Mouse (Mus musculus): ENCODE results near the gene Gm20431. TPM values are rescaled to one million over a fixed set of nuclear protein-coding genes. Genes with fewer than 3 reads are reported as not detected.

Gm20431 gene
- polyA plus RNA-seq, 1 experiment from 2014 or later = 2.0 TPM

DNA sequence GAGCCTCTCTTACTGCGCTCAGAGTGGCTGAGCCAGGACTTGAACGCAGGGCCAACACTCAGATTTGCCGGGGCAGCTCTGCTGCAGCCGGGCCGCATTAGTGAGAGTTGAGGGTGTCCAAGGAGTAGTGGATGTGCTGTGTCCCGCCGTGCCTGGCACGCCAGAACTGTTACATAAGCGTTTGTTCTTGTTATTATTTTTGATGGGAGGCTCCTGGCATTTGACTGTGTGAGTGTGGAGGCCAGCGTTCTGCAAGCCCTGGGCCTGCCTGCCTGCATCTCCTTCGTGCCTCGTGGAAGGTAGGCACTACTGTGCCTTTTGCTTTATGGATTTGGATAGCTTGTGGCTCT, 29.6 kb upstream of the Gm20431 start:
- Histone ChIP-seq H3K27ac (ENCODE audit: low read length) (peak overlapping the region; percentile 27; the same call in 1 of the 2 replicates), H3K4me3 (ENCODE audit: low read length) (peak overlapping the region; percentile 85), H3K4me2 (ENCODE audit: low read depth, low read length) (peak overlapping the region; percentile 87), H3K27me3 (replicated peaks; ENCODE audit: control insufficient read depth, insufficient read depth, low read length) (no peaks in the 10 kb centered on the region), H3K36me3 (ENCODE audit: control insufficient read depth, insufficient read depth, low read length) (peaks cover 4% of the 10 kb centered on the region; the same call in 1 of the 2 replicates), H3K9me3 (ENCODE audit: control insufficient read depth, low read length) (no peaks in the 10 kb centered on the region; the same call in 1 of the 2 replicates), H3K9ac (ENCODE audit: low read depth, low read length) (peak overlapping the region; percentile 72), H3K4me1 (ENCODE audit: control insufficient read depth, insufficient read depth, low read length) (peaks cover 32% of the 10 kb centered on the region)
- ATAC-seq = no peak
- 74% methylated on average over 12 of the region's 12 CpGs for WGBS

DNA sequence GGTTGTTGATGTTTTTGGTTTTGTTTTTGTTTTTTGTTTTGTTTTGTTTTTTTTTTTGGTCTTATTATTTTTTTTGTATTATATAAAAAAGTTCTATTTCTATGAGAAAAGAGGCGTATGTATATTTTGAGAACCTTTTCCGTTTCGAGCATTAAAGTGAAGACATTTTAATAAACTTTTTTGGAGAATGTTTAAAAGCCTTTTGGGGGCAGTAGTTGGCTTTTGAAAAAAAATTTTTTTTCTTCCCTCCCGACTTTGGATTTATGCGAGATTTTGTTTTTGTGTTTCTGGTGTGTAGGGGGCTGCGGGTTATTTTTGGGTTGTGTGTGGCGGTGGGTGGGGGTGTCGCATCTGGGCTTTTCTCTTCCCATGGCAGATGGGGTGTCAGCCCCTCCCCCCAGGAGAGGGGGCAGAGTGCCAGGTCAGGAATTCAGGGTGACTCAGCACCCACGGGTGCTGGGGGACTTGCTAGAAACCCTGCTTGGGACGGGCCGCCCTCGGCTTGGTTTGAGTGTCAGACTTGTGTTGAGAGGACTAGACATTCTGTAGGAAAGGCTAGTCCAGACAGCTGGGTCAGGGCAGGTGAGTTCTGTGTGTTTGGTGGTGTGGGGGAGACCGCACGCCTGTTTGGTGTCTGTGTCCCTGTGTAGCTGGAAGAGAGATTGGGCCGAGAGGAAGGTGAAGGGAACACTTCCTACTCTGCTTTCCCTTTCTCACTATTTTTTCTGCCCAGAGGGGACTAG, 29.1 kb upstream of the Gm20431 start:
- Histone ChIP-seq H3K27ac (ENCODE audit: low read length) (0 out of 2 replicates have a peak overlapping the region, but pooled peaks have one; percentile 27), H3K4me3 (ENCODE audit: low read length) (peak overlapping the region; percentile 85), H3K9me3 (ENCODE audit: control insufficient read depth, low read length) (no peaks in the 10 kb centered on the region), H3K27me3 (replicated peaks; ENCODE audit: control insufficient read depth, insufficient read depth, low read length) (no peaks in the 10 kb centered on the region), H3K36me3 (ENCODE audit: control insufficient read depth, insufficient read depth, low read length) (peaks cover 4% of the 10 kb centered on the region; the same call in 1 of the 2 replicates), H3K4me1 (ENCODE audit: control insufficient read depth, insufficient read depth, low read length) (peaks cover 32% of the 10 kb centered on the region), H3K4me2 (ENCODE audit: low read depth, low read length) (peak overlapping the region; percentile 87), H3K9ac (ENCODE audit: low read depth, low read length) (peak overlapping the region; percentile 92)
- WGBS = 48% methylated on average over 15 of the region's 15 CpGs
- no peak for ATAC-seq

DNA sequence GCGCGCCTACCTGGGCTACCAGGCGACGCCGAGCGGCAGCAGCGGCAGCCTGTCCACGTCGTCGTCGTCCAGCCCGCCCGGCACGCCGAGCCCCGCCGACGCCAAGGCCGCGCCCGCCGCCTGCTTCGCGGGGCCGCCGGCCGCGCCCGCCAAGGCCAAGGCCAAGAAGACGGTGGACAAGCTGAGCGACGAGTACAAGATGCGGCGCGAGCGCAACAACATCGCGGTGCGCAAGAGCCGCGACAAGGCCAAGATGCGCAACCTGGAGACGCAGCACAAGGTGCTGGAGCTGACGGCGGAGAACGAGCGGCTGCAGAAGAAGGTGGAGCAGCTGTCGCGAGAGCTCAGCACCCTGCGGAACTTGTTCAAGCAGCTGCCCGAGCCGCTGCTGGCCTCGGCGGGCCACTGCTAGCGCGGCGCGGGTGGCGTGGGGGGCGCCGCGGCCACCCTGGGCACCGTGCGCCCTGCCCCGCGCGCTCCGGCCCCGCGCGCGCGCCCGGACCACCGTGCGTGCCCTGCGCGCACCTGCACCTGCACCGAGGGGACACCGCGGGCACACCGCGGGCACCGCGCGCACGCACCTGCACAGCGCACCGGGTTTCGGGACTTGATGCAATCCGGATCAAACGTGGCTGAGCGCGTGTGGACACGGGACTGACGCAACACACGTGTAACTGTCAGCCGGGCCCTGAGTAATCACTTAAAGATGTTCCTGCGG, 28.4 kb upstream of the Gm20431 start, which contains the start of gene Tmem189:
Gene Tmem189, minus strand, starts transcription at position 322 of the 718 bp plus-strand sequence.
- WGBS = under 1% methylated on average over 87 of the region's 99 CpGs

DNA sequence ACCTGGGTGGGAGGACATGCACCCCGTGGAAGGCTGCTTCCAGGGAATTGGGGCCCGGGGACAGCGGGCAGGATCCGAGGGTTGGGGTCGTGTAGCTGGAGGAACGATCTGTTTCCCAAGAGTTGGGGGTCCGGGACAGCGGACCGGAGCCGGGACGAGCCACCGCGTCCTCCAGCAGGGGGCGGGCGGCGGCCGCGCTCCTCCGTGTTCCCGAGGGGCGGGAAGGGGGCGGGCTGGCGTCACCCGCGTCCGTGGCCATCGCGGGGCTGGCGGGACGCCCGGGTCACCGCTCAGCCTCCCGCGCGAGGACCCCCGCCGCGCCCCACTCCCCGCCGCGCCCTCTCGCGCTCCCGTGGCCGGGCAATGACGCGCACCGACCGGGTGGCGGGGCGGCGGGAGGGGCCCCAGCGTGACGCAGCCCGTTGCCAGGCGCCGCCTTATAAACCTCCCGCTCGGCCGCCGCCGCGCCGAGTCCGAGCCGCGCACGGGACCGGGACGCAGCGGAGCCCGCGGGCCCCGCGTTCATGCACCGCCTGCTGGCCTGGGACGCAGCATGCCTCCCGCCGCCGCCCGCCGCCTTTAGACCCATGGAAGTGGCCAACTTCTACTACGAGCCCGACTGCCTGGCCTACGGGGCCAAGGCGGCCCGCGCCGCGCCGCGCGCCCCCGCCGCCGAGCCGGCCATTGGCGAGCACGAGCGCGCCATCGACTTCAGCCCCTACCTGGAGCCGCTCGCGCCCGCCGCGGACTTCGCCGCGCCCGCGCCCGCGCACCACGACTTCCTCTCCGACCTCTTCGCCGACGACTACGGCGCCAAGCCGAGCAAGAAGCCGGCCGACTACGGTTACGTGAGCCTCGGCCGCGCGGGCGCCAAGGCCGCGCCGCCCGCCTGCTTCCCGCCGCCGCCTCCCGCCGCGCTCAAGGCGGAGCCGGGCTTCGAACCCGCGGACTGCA, 27.5 kb upstream of the Gm20431 start, which contains the start of gene Cebpb:
Gene Cebpb, plus strand, starts transcription at position 418 of the 954 bp plus-strand sequence.
- peak; percentile 79 for ATAC-seq
- Histone ChIP-seq H3K27me3 (replicated peaks; ENCODE audit: control insufficient read depth, insufficient read depth, low read length) (no peaks in the 10 kb centered on the region), H3K4me3 (ENCODE audit: low read length) (peak within 1 kb of the TSS; percentile 85), H3K36me3 (ENCODE audit: control insufficient read depth, insufficient read depth, low read length) (peaks cover 4% of the 10 kb centered on the region; the same call in 1 of the 2 replicates), H3K27ac (ENCODE audit: low read length) (peak within 1 kb of the TSS; percentile 95), H3K9ac (ENCODE audit: low read depth, low read length) (peak within 1 kb of the TSS; percentile 92), H3K9me3 (ENCODE audit: control insufficient read depth, low read length) (no peaks in the 10 kb centered on the region), H3K4me1 (ENCODE audit: control insufficient read depth, insufficient read depth, low read length) (peaks cover 25% of the 10 kb centered on the region), H3K4me2 (ENCODE audit: low read depth, low read length) (peak within 1 kb of the TSS; percentile 87)
- under 1% methylated on average over 123 of the region's 147 CpGs for WGBS

More for the DNA sequence above, 28.4 kb upstream of the Gm20431 start, which contains the start of gene Tmem189:
- Histone ChIP-seq H3K9me3 (ENCODE audit: control insufficient read depth, low read length) (no peaks in the 10 kb centered on the region), H3K4me1 (ENCODE audit: control insufficient read depth, insufficient read depth, low read length) (peaks cover 30% of the 10 kb centered on the region), H3K4me2 (ENCODE audit: low read depth, low read length) (peak within 1 kb of the TSS; percentile 87), H3K9ac (ENCODE audit: low read depth, low read length) (peak within 1 kb of the TSS; percentile 92), H3K36me3 (ENCODE audit: control insufficient read depth, insufficient read depth, low read length) (peaks cover 4% of the 10 kb centered on the region; the same call in 1 of the 2 replicates), H3K27ac (ENCODE audit: low read length) (peak within 1 kb of the TSS; percentile 95), H3K4me3 (ENCODE audit: low read length) (peak within 1 kb of the TSS; percentile 85), H3K27me3 (replicated peaks; ENCODE audit: control insufficient read depth, insufficient read depth, low read length) (no peaks in the 10 kb centered on the region)
- ATAC-seq = peak; percentile 14

DNA sequence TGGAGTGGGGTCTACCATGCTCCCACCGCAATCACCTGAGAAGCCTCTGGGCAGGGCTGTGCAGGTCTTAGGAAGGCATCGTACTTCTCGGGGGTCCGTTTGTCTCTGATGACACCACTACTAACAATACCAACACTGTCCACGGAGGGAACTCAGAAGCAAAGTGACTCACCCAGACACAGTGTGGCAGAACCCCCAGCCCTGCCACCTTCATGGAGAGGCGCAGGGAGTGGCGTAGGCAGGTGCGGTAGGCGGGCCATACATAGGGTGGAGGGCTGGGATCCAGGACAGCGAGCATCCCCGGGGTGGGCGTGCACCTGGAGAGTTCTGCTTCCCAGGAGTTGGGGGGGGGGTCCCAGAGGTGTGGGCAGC, 26.8 kb upstream of the Gm20431 start:
- Histone ChIP-seq H3K27me3 (replicated peaks; ENCODE audit: control insufficient read depth, insufficient read depth, low read length) (no peaks in the 10 kb centered on the region), H3K9ac (ENCODE audit: low read depth, low read length) (peak overlapping the region; percentile 92), H3K4me2 (ENCODE audit: low read depth, low read length) (peak overlapping the region; percentile 87), H3K36me3 (ENCODE audit: control insufficient read depth, insufficient read depth, low read length) (peaks cover 4% of the 10 kb centered on the region; the same call in 1 of the 2 replicates), H3K4me1 (ENCODE audit: control insufficient read depth, insufficient read depth, low read length) (peaks cover 28% of the 10 kb centered on the region), H3K4me3 (ENCODE audit: low read length) (peak overlapping the region; percentile 85), H3K9me3 (ENCODE audit: control insufficient read depth, low read length) (no peaks in the 10 kb centered on the region), H3K27ac (ENCODE audit: low read length) (peak overlapping the region; percentile 95)
- 20% methylated on average over 12 of the region's 12 CpGs for WGBS
- peak; percentile 57 for ATAC-seq

DNA sequence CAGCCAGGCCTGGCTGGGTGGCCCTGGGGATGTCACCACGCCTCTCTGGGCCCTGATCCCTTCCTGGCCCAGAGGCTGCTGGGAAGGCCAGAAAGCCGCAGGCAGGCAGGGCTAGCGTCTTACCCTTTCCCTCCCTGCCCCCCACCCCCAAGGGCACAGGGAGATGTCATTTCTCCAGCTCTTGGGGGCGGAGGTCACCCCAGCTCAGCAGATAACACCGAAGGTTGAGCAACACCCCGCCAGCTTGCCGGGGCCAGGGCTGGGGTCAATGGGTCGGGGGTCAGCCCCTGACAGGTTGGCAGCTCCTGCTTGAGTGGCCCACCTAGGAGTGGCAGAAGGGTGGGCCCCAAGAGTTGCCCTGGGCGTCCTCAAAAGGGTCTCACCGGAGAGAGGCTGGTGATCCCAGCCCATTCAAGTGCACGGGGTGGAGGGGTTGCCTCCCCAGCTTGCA, 26.4 kb upstream of the Gm20431 start:
- peaks cover 4% of the 10 kb centered on the region; the same call in 1 of the 2 replicates for H3K36me3 ChIP-seq (ENCODE audit: control insufficient read depth, insufficient read depth, low read length)
- H3K4me3 ChIP-seq (ENCODE audit: low read length) = 0 out of 2 replicates have a peak overlapping the region, but pooled peaks have one; percentile 85
- no peaks in the 10 kb centered on the region for H3K27me3 ChIP-seq (replicated peaks; ENCODE audit: control insufficient read depth, insufficient read depth, low read length)
- peak overlapping the region; percentile 95 for H3K27ac ChIP-seq (ENCODE audit: low read length)
- H3K4me2 ChIP-seq (ENCODE audit: low read depth, low read length) = peak overlapping the region; percentile 87
- peaks cover 28% of the 10 kb centered on the region for H3K4me1 ChIP-seq (ENCODE audit: control insufficient read depth, insufficient read depth, low read length)
- 46% methylated on average over 11 of the region's 11 CpGs for WGBS
- peak; percentile 10 for ATAC-seq
- H3K9ac ChIP-seq (ENCODE audit: low read depth, low read length) = peak overlapping the region; percentile 92
- H3K9me3 ChIP-seq (ENCODE audit: control insufficient read depth, low read length) = no peaks in the 10 kb centered on the region

DNA sequence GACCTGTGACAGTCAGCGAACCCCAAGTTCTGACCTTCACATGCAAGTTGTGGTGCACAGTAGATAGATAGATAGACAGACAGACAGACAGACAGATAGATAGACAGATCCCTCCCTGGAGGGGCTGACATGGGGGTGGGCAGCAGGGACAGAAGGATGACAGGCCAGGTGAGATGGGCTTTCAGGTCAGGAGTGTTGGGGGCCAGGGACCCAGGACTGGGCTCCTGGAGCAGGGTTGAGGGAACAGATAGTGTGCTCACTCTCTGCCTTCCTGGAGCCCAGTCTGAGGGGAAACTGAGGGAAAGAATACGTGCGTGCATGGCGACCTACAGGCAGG, 25.9 kb upstream of the Gm20431 start:
- Histone ChIP-seq H3K27me3 (replicated peaks; ENCODE audit: control insufficient read depth, insufficient read depth, low read length) (no peaks in the 10 kb centered on the region), H3K9ac (ENCODE audit: low read depth, low read length) (peak overlapping the region; percentile 20; the same call in 1 of the 2 replicates), H3K27ac (ENCODE audit: low read length) (no peak overlapping the region), H3K4me1 (ENCODE audit: control insufficient read depth, insufficient read depth, low read length) (peaks cover 28% of the 10 kb centered on the region), H3K9me3 (ENCODE audit: control insufficient read depth, low read length) (no peaks in the 10 kb centered on the region), H3K36me3 (ENCODE audit: control insufficient read depth, insufficient read depth, low read length) (peaks cover 4% of the 10 kb centered on the region; the same call in 1 of the 2 replicates), H3K4me2 (ENCODE audit: low read depth, low read length) (no peak overlapping the region), H3K4me3 (ENCODE audit: low read length) (no peak overlapping the region)
- 91% methylated on average over 4 of the region's 4 CpGs for WGBS
- no peak for ATAC-seq

DNA sequence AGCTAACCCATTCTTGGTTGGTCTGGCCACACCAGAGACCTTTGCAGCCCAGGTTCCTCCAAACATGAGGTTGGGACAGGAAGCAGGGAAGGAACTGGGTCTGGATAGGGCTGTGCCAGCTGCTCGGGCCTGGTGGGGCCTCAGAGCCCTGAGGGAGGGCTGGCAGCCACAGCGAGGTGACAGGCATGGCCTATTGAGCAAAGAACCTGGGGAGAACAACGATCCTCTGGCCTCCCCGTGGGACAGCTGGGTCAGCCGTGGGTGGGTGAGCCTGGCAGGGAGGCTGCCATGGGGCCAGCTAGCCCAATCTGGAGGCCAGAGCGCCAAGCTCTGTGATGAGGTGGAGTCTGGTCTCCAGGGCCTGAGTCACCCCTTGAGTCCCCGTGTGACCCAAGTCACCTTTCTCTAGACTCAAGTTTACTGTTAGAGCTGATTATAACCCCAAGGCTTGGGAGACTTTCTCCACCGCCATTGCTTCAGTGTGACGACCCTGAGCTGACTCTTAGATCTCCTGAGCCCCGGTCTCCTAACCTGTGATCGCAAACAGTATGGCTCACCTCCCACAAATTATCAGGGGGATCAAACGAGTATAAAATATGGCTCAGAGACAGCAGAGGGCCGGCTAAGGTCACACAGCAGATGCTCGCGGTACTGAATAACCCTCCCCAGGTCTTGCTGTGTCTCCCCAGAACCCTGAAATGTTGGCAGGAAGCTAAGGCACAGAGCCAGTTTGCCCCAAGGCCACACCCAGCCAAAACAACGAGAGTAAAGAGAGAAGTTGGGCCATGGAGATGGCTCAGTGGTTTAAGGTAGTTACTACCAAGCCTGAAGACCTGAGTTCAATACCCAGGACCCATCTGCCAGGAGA, 25.3 kb upstream of the Gm20431 start:
- Histone ChIP-seq H3K36me3 (ENCODE audit: control insufficient read depth, insufficient read depth, low read length) (peaks cover 4% of the 10 kb centered on the region; the same call in 1 of the 2 replicates), H3K9ac (ENCODE audit: low read depth, low read length) (no peak overlapping the region), H3K9me3 (ENCODE audit: control insufficient read depth, low read length) (no peaks in the 10 kb centered on the region), H3K4me2 (ENCODE audit: low read depth, low read length) (no peak overlapping the region), H3K27me3 (replicated peaks; ENCODE audit: control insufficient read depth, insufficient read depth, low read length) (no peaks in the 10 kb centered on the region), H3K4me1 (ENCODE audit: control insufficient read depth, insufficient read depth, low read length) (peaks cover 23% of the 10 kb centered on the region), H3K4me3 (ENCODE audit: low read length) (no peak overlapping the region), H3K27ac (ENCODE audit: low read length) (no peak overlapping the region)
- no peak for ATAC-seq
- 79% methylated on average over 16 of the region's 16 CpGs for WGBS
